Mouse (Mus musculus): Measurements from ENCODE around the gene Tsn. TPM values are rescaled to one million over a fixed set of nuclear protein-coding genes. Genes with fewer than 3 reads are reported as not detected.

Tsn gene
- total RNA-seq, 2 experiments from 2014 or later: 95.9 to 97.3 TPM

Other genes starting within 250 kb of the Tsn start
- not detected for gene Gm29106, start 135.2 kb downstream of the Tsn start, total RNA-seq (2021)
- gene Nifk, start 10.1 kb upstream of the Tsn start, total RNA-seq (2021): 10 to 100 TPM; 24.5 to 24.8 TPM
- 100 to 1,000 TPM; 340 to 344 TPM for gene Clasp1, start 77.3 kb upstream of the Tsn start, total RNA-seq (2021)

All from heart, postnatal 4 days (tissue).